In the genomic region with DNA sequence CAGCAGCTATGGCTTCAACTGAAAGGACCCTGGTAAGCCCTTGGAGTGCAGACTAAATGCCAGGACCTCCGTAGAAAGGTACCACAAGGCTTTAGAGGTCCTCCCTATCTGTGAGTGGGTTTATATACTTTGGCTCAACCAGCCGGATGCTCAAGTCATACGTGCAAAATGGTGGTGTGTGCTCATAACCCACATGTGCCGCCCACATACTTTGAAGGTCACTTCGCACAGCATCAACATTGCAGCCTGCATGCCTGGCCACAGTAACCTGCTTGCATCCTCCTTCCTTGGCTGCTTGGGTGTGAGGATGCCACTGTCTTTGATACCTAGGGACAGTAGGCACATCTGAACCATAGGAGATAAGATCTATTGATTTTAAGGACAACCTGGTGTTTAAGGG, we compare ENCODE assay signal across 10 mouse cellular contexts.
"Had no signal": no experiment of that assay in that cellular context is flagged by ENCODE, and none has a peak within 500 bp of the region (broad histone marks: within the 10 kb centered on the region; RNA-seq: fewer than 3 reads in every experiment).

No protein-coding gene starts in this region.

- H3K36me3 ChIP-seq: limb, embryonic 10.5 days; limb, embryonic 13.5 days; liver, embryonic 13.5 days; midbrain, embryonic 10.5 days; midbrain, embryonic 13.5 days had no signal

- H3K27ac ChIP-seq: liver, embryonic 13.5 days; midbrain, embryonic 13.5 days had no signal

- H3K4me2 ChIP-seq: limb, embryonic 13.5 days; liver, embryonic 13.5 days; lung, embryonic 14.5 days; midbrain, embryonic 13.5 days had no signal

- H3K9ac ChIP-seq: limb, embryonic 13.5 days; liver, embryonic 13.5 days; lung, embryonic 14.5 days; midbrain, embryonic 13.5 days had no signal

- ATAC-seq: lung, postnatal 0 days; midbrain, embryonic 13.5 days had no signal

- H3K9me3 ChIP-seq: limb, embryonic 10.5 days; limb, embryonic 13.5 days; liver, embryonic 13.5 days; megakaryocyte, embryonic 14.5 days; midbrain, embryonic 10.5 days; midbrain, embryonic 13.5 days had no signal

- DNase-seq: liver, embryonic 13.5 days; lung, embryonic 14.5 days; thymus, adult 18-20 months; thymus, postnatal 25 days had no signal

- H3K4me3 ChIP-seq: limb, embryonic 10.5 days; limb, embryonic 13.5 days; liver, embryonic 13.5 days; megakaryocyte, embryonic 14.5 days; midbrain, embryonic 10.5 days; midbrain, embryonic 13.5 days had no signal

- H3K27me3 ChIP-seq: limb, embryonic 13.5 days; liver, embryonic 13.5 days; midbrain, embryonic 13.5 days had no signal
